Mouse (Mus musculus) intestine, embryonic 15.5 days (tissue): ENCODE measurements around the gene Gm37240. TPM values are rescaled to one million over a fixed set of nuclear protein-coding genes. Genes with fewer than 3 reads are reported as not detected.

ENCODE experiments used
- ATAC-seq: fragments of 200-750 bp; cut with Nextera tagmentation; 2 replicates; pipeline ENCODE4 v1.8.0; 2017; ENCODE audit warnings: moderate TSS enrichment, moderate library complexity
- H3K27ac ChIP-seq: fragments of 300-500 bp; sonication (generic); 2 replicates; pipeline ENCODE4 v1.5.1; 2015; ENCODE audit warnings: mild to moderate bottlenecking, inconsistent platforms
- H3K27me3 ChIP-seq: fragments of 300-500 bp; sonication (generic); replicated peaks from 2 replicates; pipeline ENCODE4 v1.6.1; 2015; ENCODE audit warnings: inconsistent platforms
- H3K36me3 ChIP-seq: fragments of 300-500 bp; sonication (generic); 2 replicates; pipeline ENCODE4 v1.6.1; 2015; ENCODE audit warnings: inconsistent platforms
- H3K4me1 ChIP-seq: fragments of 300-500 bp; sonication (generic); replicated peaks from 2 replicates; pipeline ENCODE4 v1.6.1; 2015; ENCODE audit warnings: inconsistent platforms
- H3K4me2 ChIP-seq: fragments of 300-500 bp; sonication (generic); replicated peaks from 2 replicates; pipeline ENCODE4 v1.6.1; 2015; ENCODE audit warnings: mild to moderate bottlenecking, inconsistent platforms
- H3K4me3 ChIP-seq: fragments of 300-500 bp; sonication (generic); replicated peaks from 2 replicates; pipeline ENCODE4 v1.5.1; 2015; ENCODE audit warnings: inconsistent platforms
- H3K9ac ChIP-seq: fragments of 300-500 bp; sonication (generic); 2 replicates; pipeline ENCODE4 v1.6.1; 2015; ENCODE audit warnings: inconsistent platforms
- H3K9me3 ChIP-seq: fragments of 300-500 bp; sonication (generic); 2 replicates; pipeline ENCODE4 v1.6.1; 2016; ENCODE audit warnings: inconsistent platforms
- WGBS: fragments of 180-500 bp; shearing (Covaris S2); methylation state at CpG from one replicate; pipeline ENCODE4 v1.1.7; 2015; 5-methylcytosine and 5-hydroxymethylcytosine counted together
- polyA plus RNA-seq: library from polyadenylated mRNA; unstranded; fragments of >200 nt; fragmentation: Nextera tagmentation; extraction: Ambion mirVana; gene quantifications from 2 replicates; pipeline ENCODE4 v1.2.1, GENCODE M21; 2015

Gene Gm37240
- polyA plus RNA-seq, 1 experiment from 2014 or later = 6.5 TPM

DNA sequence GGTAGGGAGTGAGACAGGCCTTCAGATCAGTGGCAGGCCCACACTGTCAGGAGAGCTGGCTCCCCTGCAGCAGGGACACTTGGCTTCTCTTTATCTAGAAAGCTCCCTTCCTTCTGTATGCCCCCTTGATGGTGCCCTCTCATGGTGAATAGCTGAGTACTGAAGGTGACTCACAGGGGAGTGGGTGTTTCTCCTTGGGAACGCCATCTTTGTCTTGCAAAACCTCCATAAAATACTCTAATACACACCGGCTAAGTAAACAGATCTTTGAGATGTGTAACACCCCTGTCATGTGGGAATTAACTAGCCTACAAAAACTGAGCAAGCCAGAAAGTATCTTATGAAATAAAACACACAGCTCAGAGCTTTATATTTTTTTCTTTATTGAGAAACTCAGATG, 510.8 kb downstream of the Gm37240 start:
- no peak overlapping the region for H3K4me2 ChIP-seq
- H3K4me3 ChIP-seq = no peak overlapping the region
- H3K36me3 ChIP-seq = no peaks in the 10 kb centered on the region
- no peak overlapping the region for H3K9ac ChIP-seq
- ATAC-seq = peak; percentile 31; the same call in 1 of the 2 replicates
- H3K9me3 ChIP-seq = no peaks in the 10 kb centered on the region
- no peak overlapping the region for H3K27ac ChIP-seq
- no peaks in the 10 kb centered on the region for H3K4me1 ChIP-seq
- no peaks in the 10 kb centered on the region for H3K27me3 ChIP-seq
- WGBS = 55% methylated on average over 2 of the region's 2 CpGs

DNA sequence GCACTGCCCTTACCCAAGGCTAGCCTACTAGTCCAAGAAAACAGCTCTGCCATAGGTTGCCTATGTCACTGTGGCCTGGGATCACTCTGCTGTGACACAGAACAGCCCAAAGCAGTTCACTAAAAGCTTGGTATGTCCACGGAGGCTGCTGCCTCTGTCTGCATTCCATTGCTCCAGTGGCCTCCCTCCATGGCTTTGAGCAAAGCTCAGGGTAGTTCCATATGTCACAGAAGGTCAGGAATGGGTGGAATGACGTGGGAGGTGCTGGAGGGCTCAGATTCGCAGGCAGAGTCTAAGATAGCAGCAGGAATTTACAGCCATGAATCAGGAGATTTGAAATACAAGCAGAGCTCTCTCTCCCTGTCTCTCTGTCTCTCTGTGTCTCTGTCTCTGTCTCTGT, 514.3 kb downstream of the Gm37240 start:
- WGBS = 10% methylated on average over 3 of the region's 3 CpGs
- no peak for ATAC-seq
- Histone ChIP-seq H3K9me3 (no peaks in the 10 kb centered on the region), H3K9ac (no peak overlapping the region), H3K36me3 (no peaks in the 10 kb centered on the region), H3K4me3 (no peak overlapping the region), H3K4me1 (no peaks in the 10 kb centered on the region), H3K4me2 (no peak overlapping the region), H3K27ac (no peak overlapping the region), H3K27me3 (no peaks in the 10 kb centered on the region)

DNA sequence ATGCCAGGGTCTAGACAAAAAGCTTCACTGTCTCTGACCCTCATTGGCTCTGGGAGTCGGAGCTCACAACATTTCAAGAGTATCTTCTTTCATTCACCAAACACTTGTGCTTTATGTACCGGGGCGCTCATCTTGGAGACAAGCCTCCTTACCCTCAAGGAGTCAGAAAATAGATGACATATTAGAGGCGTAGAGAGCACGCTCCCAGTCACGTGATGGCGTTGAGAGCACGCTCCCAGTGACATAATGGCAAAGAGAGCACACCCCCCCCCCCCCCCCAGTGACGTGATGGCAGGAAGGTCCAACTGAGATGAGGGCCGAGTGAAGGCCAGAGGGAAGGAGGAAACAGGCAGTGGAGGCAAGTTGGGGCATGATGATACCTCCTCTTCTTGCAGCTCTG, 517.5 kb downstream of the Gm37240 start:
- no peaks in the 10 kb centered on the region for H3K4me1 ChIP-seq
- no peak for ATAC-seq
- no peak overlapping the region for H3K27ac ChIP-seq
- WGBS = 89% methylated on average over 9 of the region's 10 CpGs
- no peak overlapping the region for H3K4me2 ChIP-seq
- no peaks in the 10 kb centered on the region for H3K36me3 ChIP-seq
- H3K9me3 ChIP-seq = no peaks in the 10 kb centered on the region
- H3K9ac ChIP-seq = no peak overlapping the region
- no peak overlapping the region for H3K4me3 ChIP-seq
- no peaks in the 10 kb centered on the region for H3K27me3 ChIP-seq

DNA sequence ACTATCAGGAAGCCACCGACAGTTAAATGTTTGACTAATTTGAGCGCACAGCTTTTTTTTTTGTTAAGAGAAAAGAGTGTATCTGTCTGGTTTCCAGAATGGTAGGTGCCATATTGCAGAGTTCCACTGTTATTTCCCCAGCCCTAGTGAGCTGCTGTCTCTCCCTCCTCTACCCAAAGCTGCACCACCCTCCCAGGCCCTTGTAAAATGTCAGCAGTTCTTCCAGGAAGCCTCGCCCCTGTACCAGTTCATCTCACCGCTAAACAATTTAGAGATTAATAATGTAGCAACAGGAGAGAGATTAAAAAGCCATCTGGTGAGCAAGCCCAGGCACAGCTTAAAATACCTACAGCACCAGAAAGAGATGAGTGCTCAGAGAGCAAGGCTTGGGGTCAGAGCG, 518.2 kb downstream of the Gm37240 start:
- H3K27ac ChIP-seq = no peak overlapping the region
- H3K9me3 ChIP-seq = no peaks in the 10 kb centered on the region
- no peak overlapping the region for H3K4me3 ChIP-seq
- H3K4me1 ChIP-seq = no peaks in the 10 kb centered on the region
- H3K9ac ChIP-seq = no peak overlapping the region
- WGBS = 58% methylated on average over 5 of the region's 5 CpGs
- no peak overlapping the region for H3K4me2 ChIP-seq
- no peaks in the 10 kb centered on the region for H3K36me3 ChIP-seq
- no peak for ATAC-seq
- H3K27me3 ChIP-seq = no peaks in the 10 kb centered on the region

DNA sequence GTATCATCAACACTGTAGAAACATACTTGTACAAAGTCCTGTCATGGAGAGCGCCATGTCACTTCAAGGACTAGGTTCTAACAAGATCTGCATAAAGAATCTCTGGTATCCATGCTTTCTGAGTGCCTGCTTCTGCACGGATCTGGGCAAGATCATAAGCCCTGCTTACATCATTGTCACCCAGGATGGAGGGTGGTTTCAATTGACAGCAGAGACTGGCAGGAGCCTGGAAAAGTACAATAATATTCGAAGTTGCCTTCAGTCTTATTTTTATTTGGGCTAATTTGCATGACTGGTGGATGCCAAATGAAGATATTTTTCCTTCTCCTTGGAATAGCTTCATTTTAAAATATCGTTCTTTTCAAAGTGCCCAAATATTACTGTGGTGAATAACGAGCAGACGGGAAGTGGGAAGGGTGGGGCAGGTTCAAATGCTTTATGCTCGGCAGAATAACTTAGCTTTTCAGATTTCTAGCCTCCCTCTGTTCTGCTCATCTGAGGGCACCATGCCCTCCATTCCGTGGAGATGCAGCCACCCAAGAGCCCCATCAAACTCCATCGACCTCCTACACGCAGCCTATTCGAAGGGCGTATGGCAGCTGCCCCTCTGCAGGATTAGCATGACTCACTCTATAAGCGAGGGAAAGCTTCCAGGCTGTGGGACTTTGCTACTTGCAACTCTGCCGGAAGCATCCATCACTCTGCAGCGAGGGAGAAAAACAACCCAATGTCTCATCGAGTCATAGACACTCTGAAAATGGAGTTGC, 518.8 kb downstream of the Gm37240 start:
- no peak overlapping the region for H3K4me2 ChIP-seq
- no peak overlapping the region for H3K27ac ChIP-seq
- WGBS = 65% methylated on average over 16 of the region's 16 CpGs
- no peaks in the 10 kb centered on the region for H3K36me3 ChIP-seq
- no peak overlapping the region for H3K4me3 ChIP-seq
- no peaks in the 10 kb centered on the region for H3K27me3 ChIP-seq
- no peaks in the 10 kb centered on the region for H3K9me3 ChIP-seq
- H3K9ac ChIP-seq = no peak overlapping the region
- H3K4me1 ChIP-seq = no peaks in the 10 kb centered on the region
- ATAC-seq = no peak

DNA sequence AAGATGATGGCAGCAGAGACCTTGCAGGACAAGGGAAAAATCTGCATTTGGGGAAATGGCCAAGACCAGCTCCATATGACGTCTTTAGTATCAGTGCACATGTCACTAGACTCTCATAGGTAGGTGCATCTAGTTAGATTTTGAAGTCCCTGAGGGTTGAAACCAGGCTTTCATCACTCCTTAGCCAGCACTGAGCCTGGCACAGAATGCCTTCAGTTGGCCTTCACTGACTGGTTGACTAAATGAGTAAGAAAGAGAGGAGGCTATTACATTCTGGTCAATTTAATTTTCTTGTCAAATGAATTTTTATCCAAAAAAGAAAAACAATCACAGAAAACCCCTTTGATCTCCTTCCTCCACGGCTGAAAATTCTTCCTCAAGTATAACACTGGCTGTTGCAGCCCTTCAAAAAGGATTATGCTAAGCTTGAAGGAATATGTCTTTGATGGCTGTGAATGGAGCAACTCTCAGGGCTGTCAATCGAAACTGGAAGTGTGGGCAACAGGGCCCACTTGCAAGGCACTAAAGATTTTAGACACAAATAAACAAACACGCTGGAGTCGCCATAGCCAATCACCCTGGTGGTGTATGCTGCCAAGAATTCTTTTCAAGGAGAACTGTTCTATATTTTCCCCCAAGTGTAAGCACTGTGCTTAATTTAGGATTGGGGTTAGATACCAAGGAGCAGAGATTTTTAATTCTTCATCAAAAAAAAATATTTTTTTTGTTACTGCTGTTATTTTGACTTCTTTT, 522.6 kb downstream of the Gm37240 start:
- Histone ChIP-seq H3K27me3 (no peaks in the 10 kb centered on the region), H3K4me3 (no peak overlapping the region), H3K9me3 (no peaks in the 10 kb centered on the region), H3K9ac (no peak overlapping the region), H3K36me3 (no peaks in the 10 kb centered on the region), H3K4me2 (no peak overlapping the region), H3K4me1 (no peaks in the 10 kb centered on the region), H3K27ac (no peak overlapping the region)
- 72% methylated on average over 5 of the region's 5 CpGs for WGBS
- ATAC-seq = no peak

DNA sequence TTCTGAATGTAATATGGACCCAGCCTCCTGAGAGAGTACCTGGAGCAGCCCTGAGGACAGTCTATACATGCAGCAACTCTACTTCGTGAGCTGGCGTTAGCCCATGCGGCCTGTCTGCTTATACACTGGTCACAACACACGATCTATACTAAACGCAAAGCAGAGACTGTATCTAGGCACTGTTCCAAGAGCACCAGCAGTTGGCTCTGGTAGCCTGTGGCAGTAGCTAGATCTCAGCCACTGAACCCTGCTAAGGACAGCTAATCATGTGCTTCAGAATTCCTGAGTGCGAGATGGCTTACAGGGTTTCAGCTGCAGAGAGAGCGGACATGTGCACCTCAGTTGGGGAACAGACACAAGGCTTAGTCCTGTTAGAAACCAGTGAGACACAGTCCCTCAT, 524.4 kb downstream of the Gm37240 start:
- Histone ChIP-seq H3K9me3 (no peaks in the 10 kb centered on the region), H3K4me2 (no peak overlapping the region), H3K27ac (no peak overlapping the region), H3K4me3 (no peak overlapping the region), H3K27me3 (no peaks in the 10 kb centered on the region), H3K36me3 (no peaks in the 10 kb centered on the region), H3K4me1 (no peaks in the 10 kb centered on the region), H3K9ac (no peak overlapping the region)
- ATAC-seq = no peak
- WGBS = 56% methylated on average over 7 of the region's 7 CpGs

DNA sequence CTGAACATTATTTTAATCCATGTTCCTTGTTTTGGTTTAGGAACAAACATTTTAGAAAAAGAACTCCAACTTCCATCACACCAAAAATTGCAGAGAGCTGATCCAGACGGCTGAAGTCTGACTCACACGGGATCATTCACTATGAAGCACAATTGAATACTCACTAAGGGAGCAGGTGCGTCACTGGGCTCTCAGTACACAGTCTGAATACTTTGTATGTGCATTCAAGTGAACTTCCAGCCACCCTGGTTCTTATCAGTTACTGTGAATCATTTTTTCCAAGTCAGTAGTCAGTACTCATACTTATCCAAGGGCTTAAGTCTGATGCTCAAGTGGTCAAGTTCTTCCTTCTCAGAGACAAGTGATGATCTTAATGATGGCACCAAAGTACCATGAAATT, 530.9 kb downstream of the Gm37240 start:
- Histone ChIP-seq H3K27ac (no peak overlapping the region), H3K4me3 (no peak overlapping the region), H3K4me2 (no peak overlapping the region), H3K27me3 (no peaks in the 10 kb centered on the region), H3K4me1 (no peaks in the 10 kb centered on the region), H3K36me3 (no peaks in the 10 kb centered on the region), H3K9ac (no peak overlapping the region), H3K9me3 (no peaks in the 10 kb centered on the region)
- WGBS = 86% methylated on average over 3 of the region's 3 CpGs
- no peak for ATAC-seq

DNA sequence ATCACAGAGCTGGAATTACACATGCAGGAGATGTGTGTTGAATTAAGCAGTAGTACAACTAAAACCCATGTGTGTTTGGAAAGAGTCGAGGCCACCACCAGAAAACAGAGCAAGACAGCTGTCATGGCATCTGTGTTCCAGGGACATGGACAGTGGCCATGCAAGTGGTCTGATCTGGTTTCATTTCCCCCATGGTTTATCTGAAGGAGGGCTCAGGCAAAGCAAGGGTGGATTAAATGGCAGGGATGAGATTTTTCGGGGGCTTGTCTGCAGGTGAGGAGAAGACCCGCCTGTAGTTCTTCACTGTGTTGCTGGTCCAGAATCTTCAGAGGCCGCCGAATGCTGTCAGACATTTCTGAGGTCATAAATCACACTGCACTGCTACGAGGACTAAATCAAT, 539.3 kb downstream of the Gm37240 start:
- Histone ChIP-seq H3K36me3 (no peaks in the 10 kb centered on the region), H3K9ac (no peak overlapping the region), H3K4me3 (no peak overlapping the region), H3K4me1 (no peaks in the 10 kb centered on the region), H3K27me3 (no peaks in the 10 kb centered on the region), H3K4me2 (peak overlapping the region; percentile 12), H3K9me3 (no peaks in the 10 kb centered on the region), H3K27ac (no peak overlapping the region)
- ATAC-seq = no peak
- 39% methylated on average over 6 of the region's 6 CpGs for WGBS

DNA sequence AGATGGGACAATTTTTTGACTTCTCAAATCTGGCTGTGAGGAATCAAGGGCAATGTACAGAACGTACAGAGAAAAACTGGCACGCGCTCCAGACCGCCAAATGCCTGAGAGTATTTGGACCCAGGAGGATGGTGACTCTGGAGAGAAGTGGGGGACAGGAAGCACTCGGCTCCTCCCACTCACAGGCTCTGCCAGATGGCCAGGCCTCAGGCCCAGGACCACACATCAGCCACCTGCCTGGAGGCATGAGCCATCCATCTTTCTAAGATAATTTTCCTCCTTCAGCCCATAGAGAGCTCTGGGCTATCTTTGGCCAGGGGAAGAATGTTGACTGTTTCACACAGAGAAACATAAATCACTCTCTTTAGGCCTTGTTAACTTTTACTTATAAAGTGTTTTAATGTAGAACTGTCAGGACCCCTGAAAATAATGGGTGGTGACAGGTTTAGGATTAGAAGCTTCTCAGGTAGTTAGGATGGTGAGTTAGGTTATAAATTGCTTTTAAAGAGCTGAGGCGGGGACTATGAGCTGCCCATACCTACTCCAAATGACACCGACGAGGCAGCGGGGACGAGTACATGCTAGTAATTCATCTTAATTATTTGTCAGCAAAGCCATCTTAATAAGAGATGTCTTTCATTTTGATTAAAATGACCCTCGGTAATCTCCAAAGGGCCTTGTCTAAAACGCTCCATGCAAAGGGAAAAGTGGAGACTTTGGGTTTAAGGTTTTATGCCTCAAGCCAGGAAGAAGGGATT, 546.0 kb downstream of the Gm37240 start:
- H3K4me3 ChIP-seq = no peak overlapping the region

DNA sequence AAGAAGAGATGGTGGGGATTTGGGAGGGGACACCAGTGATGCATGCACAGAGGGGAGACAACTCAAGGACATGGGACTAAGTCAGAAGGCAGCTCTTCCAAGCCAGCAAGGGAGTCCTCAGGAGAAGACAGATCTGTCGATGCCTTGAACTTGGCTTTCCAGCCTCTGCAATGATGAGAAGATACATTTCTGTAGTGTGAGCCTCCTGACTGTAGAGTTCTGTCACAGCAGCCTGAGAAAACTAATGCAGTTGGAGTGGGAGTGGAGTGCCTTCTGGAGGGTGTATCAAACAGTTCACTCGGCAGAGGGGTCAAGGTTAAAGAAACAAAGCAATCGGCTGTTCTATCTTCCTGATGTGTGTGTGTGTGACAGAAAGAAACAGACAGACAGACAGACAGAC, 546.8 kb downstream of the Gm37240 start:
- WGBS = 19% methylated on average over 3 of the region's 3 CpGs
- no peaks in the 10 kb centered on the region for H3K36me3 ChIP-seq

More for the DNA sequence above, 546.0 kb downstream of the Gm37240 start:
- Histone ChIP-seq H3K4me1 (0 out of 2 replicates have a peak, but pooled peaks cover 6% of the 10 kb centered on the region), H3K27me3 (no peaks in the 10 kb centered on the region), H3K9ac (no peak overlapping the region), H3K36me3 (no peaks in the 10 kb centered on the region), H3K27ac (no peak overlapping the region), H3K9me3 (no peaks in the 10 kb centered on the region), H3K4me2 (no peak overlapping the region)
- 59% methylated on average over 12 of the region's 12 CpGs for WGBS
- ATAC-seq = peak; percentile 25; the same call in 1 of the 2 replicates

DNA sequence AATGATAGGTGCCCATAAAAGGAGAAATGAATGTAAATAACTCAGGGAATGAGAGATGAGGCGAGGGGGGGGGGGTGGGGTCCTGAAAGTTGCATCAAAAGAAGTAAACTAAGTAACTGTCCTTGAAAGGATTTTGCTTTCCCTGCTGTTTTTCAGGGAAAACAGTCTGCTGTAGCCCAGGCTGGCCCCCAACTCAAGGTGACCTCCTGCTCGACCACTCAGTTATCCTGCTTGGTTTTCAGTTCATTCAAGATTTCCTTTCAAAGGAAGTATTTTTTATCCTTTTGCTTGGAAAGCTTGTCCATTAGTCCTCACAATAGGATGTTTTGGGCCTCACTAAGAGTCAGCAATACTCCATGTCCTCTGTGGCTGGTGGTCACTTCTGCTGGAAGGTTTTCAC, 547.4 kb downstream of the Gm37240 start:
- Histone ChIP-seq H3K4me3 (no peak overlapping the region), H3K4me2 (no peak overlapping the region), H3K36me3 (no peaks in the 10 kb centered on the region), H3K9me3 (no peaks in the 10 kb centered on the region), H3K27ac (no peak overlapping the region), H3K9ac (no peak overlapping the region), H3K4me1 (0 out of 2 replicates have a peak, but pooled peaks cover 6% of the 10 kb centered on the region), H3K27me3 (no peaks in the 10 kb centered on the region)
- no peak for ATAC-seq
- WGBS = 83% methylated on average over 2 of the region's 2 CpGs

More for the DNA sequence above, 546.8 kb downstream of the Gm37240 start:
- Histone ChIP-seq H3K4me3 (no peak overlapping the region), H3K27me3 (no peaks in the 10 kb centered on the region), H3K27ac (no peak overlapping the region), H3K9ac (no peak overlapping the region), H3K4me1 (0 out of 2 replicates have a peak, but pooled peaks cover 6% of the 10 kb centered on the region), H3K9me3 (no peaks in the 10 kb centered on the region), H3K4me2 (no peak overlapping the region)
- no peak for ATAC-seq
